Mouse (Mus musculus) splenic B cell, adult 2 months (primary cell): ENCODE measurements at regions not wholly inside any gene's neighbourhood (a gene's known extent, or its start where the extent isn't known, plus 50 kb on each side); places are given as distances from the start of the nearest gene placed in this dataset.

Source experiments
- DNase-seq: peaks from one replicate; pipeline ENCODE4 v3.0.0-alpha.2; 2011; ENCODE audit warnings: low read depth, low spot score
- H3K27me3 ChIP-seq: 2 replicates; pipeline ENCODE4 v1.6.1; 2012; ENCODE audit warnings: mild to moderate bottlenecking, low read length, moderate library complexity, mixed read lengths; ENCODE audit not compliant: control insufficient read depth, poor library complexity, insufficient read depth, severe bottlenecking
- H3K36me3 ChIP-seq: 2 replicates; pipeline ENCODE4 v1.6.1; 2012; ENCODE audit warnings: mild to moderate bottlenecking, low read length, moderate library complexity, mixed read lengths; ENCODE audit not compliant: control insufficient read depth, poor library complexity, insufficient read depth, severe bottlenecking

- no peaks in the 10 kb centered on the region for H3K36me3 ChIP-seq
- no peaks in the 10 kb centered on the region for H3K27me3 ChIP-seq
- no peak for DNase-seq
Measured at GRCm38 (mm10) chr12:77141260-77142201, 96.4 kb upstream of the Fut8 start.

- H3K36me3 ChIP-seq = no peaks in the 10 kb centered on the region
Measured at GRCm38 (mm10) chr12:77140656-77141055, 97.3 kb upstream of the Fut8 start.

GRCm38 (mm10) chr12:77140141-77140540 is 97.8 kb upstream of the Fut8 start:
- no peaks in the 10 kb centered on the region for H3K36me3 ChIP-seq
- DNase-seq = no peak
- no peaks in the 10 kb centered on the region for H3K27me3 ChIP-seq

More at GRCm38 (mm10) chr12:77140656-77141055, 97.3 kb upstream of the Fut8 start:
- no peaks in the 10 kb centered on the region for H3K27me3 ChIP-seq
- no peak for DNase-seq

- DNase-seq = no peak
- Histone ChIP-seq H3K36me3 (no peaks in the 10 kb centered on the region), H3K27me3 (no peaks in the 10 kb centered on the region)
Measured at GRCm38 (mm10) chr12:77139718-77140117, 98.2 kb upstream of the Fut8 start.

- no peaks in the 10 kb centered on the region for H3K27me3 ChIP-seq
- peak; percentile 55 for DNase-seq
Measured at GRCm38 (mm10) chr12:77138506-77139201, 99.3 kb upstream of the Fut8 start.

GRCm38 (mm10) chr12:77137291-77137830 is 100.6 kb upstream of the Fut8 start:
- no peaks in the 10 kb centered on the region for H3K36me3 ChIP-seq

More at GRCm38 (mm10) chr12:77138506-77139201, 99.3 kb upstream of the Fut8 start:
- no peaks in the 10 kb centered on the region for H3K36me3 ChIP-seq

GRCm38 (mm10) chr12:77135661-77136060 is 102.3 kb upstream of the Fut8 start:
- Histone ChIP-seq H3K36me3 (no peaks in the 10 kb centered on the region), H3K27me3 (no peaks in the 10 kb centered on the region)
- no peak for DNase-seq

More at GRCm38 (mm10) chr12:77137291-77137830, 100.6 kb upstream of the Fut8 start:
- H3K27me3 ChIP-seq = no peaks in the 10 kb centered on the region
- DNase-seq = no peak

GRCm38 (mm10) chr12:77135067-77135466 is 102.9 kb upstream of the Fut8 start:
- DNase-seq = no peak
- Histone ChIP-seq H3K36me3 (no peaks in the 10 kb centered on the region), H3K27me3 (no peaks in the 10 kb centered on the region)

GRCm38 (mm10) chr12:77134306-77135010 is 103.5 kb upstream of the Fut8 start:
- DNase-seq = no peak
- Histone ChIP-seq H3K27me3 (no peaks in the 10 kb centered on the region), H3K36me3 (no peaks in the 10 kb centered on the region)

- Histone ChIP-seq H3K27me3 (no peaks in the 10 kb centered on the region), H3K36me3 (no peaks in the 10 kb centered on the region)
- DNase-seq = no peak
Measured at GRCm38 (mm10) chr12:77133465-77134305, 104.2 kb upstream of the Fut8 start.

- DNase-seq = no peak
- Histone ChIP-seq H3K27me3 (no peaks in the 10 kb centered on the region), H3K36me3 (no peaks in the 10 kb centered on the region)
Measured at GRCm38 (mm10) chr12:77131328-77131727, 106.6 kb upstream of the Fut8 start.

GRCm38 (mm10) chr12:77130526-77130925 is 107.4 kb upstream of the Fut8 start:
- peak; percentile 23 for DNase-seq
- Histone ChIP-seq H3K27me3 (no peaks in the 10 kb centered on the region), H3K36me3 (no peaks in the 10 kb centered on the region)

- H3K27me3 ChIP-seq = no peaks in the 10 kb centered on the region; the same call in 1 of the 2 replicates
- no peak for DNase-seq
- no peaks in the 10 kb centered on the region for H3K36me3 ChIP-seq
Measured at GRCm38 (mm10) chr12:77124267-77124666, 113.7 kb upstream of the Fut8 start.

GRCm38 (mm10) chr12:77113516-77113915 is 124.4 kb upstream of the Fut8 start:
- Histone ChIP-seq H3K36me3 (no peaks in the 10 kb centered on the region), H3K27me3 (no peaks in the 10 kb centered on the region)
- DNase-seq = no peak
